Mouse (Mus musculus) MEL (cell line): Measurements from ENCODE around the gene Col26a1. TPM values are rescaled to one million over a fixed set of nuclear protein-coding genes. Genes with fewer than 3 reads are reported as not detected.

ENCODE experiments used
- DNase-seq: peaks from one replicate; pipeline ENCODE4 v3.0.0; 2011; ENCODE audit warnings: low read depth, low spot score
- H3K27ac ChIP-seq: 2 replicates; pipeline ENCODE4 v1.5.1; 2012; ENCODE audit warnings: low read depth, mild to moderate bottlenecking, control low read depth, low read length, moderate library complexity; ENCODE audit not compliant: control insufficient read depth
- H3K27me3 ChIP-seq, 2 experiments: fragments of 150-350 bp in 1 of 2; sonication (generic) in 1 of 2; 2 replicates each; pipeline ENCODE4 v1.6.1; 2012; ENCODE audit warnings: low read length in 2 of 2, mild to moderate bottlenecking in 2 of 2, improper control_type of control experiment in 1 of 2, moderate library complexity in 1 of 2; ENCODE audit not compliant: insufficient read depth in 2 of 2, control insufficient read depth in 1 of 2
- H3K36me3 ChIP-seq, 2 experiments: 2 replicates each; pipeline ENCODE4 v1.6.1; 2012 to 2014; ENCODE audit warnings: low read length in 2 of 2, improper control_type of control experiment in 1 of 2, inconsistent platforms in 1 of 2, mild to moderate bottlenecking in 1 of 2; ENCODE audit not compliant: insufficient read depth in 2 of 2, control insufficient read depth in 1 of 2
- H3K4me1 ChIP-seq, 2 experiments: fragments of 150-350 bp in 1 of 2; sonication (generic) in 1 of 2; 2 replicates each; pipeline ENCODE4 v1.6.1; 2012; ENCODE audit warnings: low read length in 2 of 2, improper control_type of control experiment in 1 of 2, mild to moderate bottlenecking in 1 of 2; ENCODE audit not compliant: insufficient read depth in 2 of 2, control insufficient read depth in 1 of 2
- H3K4me3 ChIP-seq, 2 experiments: fragments of 150-350 bp in 1 of 2; sonication (generic) in 1 of 2; 2 replicates each; pipeline ENCODE4 v1.5.1; 2012; ENCODE audit warnings: low read depth in 2 of 2, low read length in 2 of 2, mild to moderate bottlenecking in 2 of 2, moderate library complexity in 2 of 2, control low read depth in 1 of 2, improper control_type of control experiment in 1 of 2; ENCODE audit not compliant: control insufficient read depth in 1 of 2, insufficient read depth in 1 of 2
- H3K79me2 ChIP-seq: 2 replicates; pipeline ENCODE4 v1.6.1; 2012; ENCODE audit warnings: mild to moderate bottlenecking, low read length, moderate library complexity; ENCODE audit not compliant: control insufficient read depth, poor library complexity, insufficient read depth
- H3K9ac ChIP-seq: 2 replicates; pipeline ENCODE4 v1.6.1; 2012; ENCODE audit warnings: low read depth, mild to moderate bottlenecking, control low read depth, low read length, moderate library complexity; ENCODE audit not compliant: control insufficient read depth, poor library complexity, severe bottlenecking
- H3K9me3 ChIP-seq: fragments of 150-350 bp; sonication (generic); replicated peaks from 2 replicates; pipeline ENCODE4 v1.6.1; 2012; ENCODE audit warnings: mild to moderate bottlenecking, low read length, improper control_type of control experiment, moderate library complexity; ENCODE audit not compliant: insufficient read depth
- BHLHE40 ChIP-seq: IDR thresholded peaks from 2 replicates; pipeline ENCODE4 v1.6.1; 2012; ENCODE audit warnings: low read depth, mild to moderate bottlenecking, inconsistent platforms, low read length, improper control_type of control experiment, borderline replicate concordance
- CHD1 ChIP-seq: IDR thresholded peaks from 2 replicates; pipeline ENCODE4 v1.6.1; 2012; ENCODE audit warnings: low read depth, mild to moderate bottlenecking, inconsistent platforms, low read length, improper control_type of control experiment
- CTCF ChIP-seq, 3 experiments: IDR thresholded peaks in 2 of 3; conservative IDR thresholded peaks in 1 of 3; 2 replicates each; pipeline ENCODE4 v1.5.1; 2011 to 2012; ENCODE audit warnings: low read length in 3 of 3, low read depth in 2 of 3, mild to moderate bottlenecking in 2 of 3, improper control_type of control experiment in 1 of 3, inconsistent platforms in 1 of 3, mixed read lengths in 1 of 3, moderate library complexity in 1 of 3; ENCODE audit not compliant: control insufficient read depth in 1 of 3, insufficient read depth in 1 of 3, poor library complexity in 1 of 3, severe bottlenecking in 1 of 3
- E2F4 ChIP-seq: IDR thresholded peaks from 2 replicates; pipeline ENCODE4 v1.6.1; 2011; ENCODE audit warnings: low read depth, low read length, improper control_type of control experiment, borderline replicate concordance
- ELF1 ChIP-seq: IDR thresholded peaks from 2 replicates; pipeline ENCODE4 v1.6.1; 2014; ENCODE audit warnings: low read depth, mild to moderate bottlenecking, inconsistent platforms, low read length, improper control_type of control experiment, moderate library complexity
- EP300 ChIP-seq, 2 experiments: IDR thresholded peaks; 2 replicates each; pipeline ENCODE4 v1.6.1; 2011; ENCODE audit warnings: improper control_type of control experiment in 2 of 2, low read length in 2 of 2, low read depth in 1 of 2, mild to moderate bottlenecking in 1 of 2
- GABPA ChIP-seq: IDR thresholded peaks from 2 replicates; pipeline ENCODE4 v1.6.1; 2012; ENCODE audit warnings: low read depth, mild to moderate bottlenecking, inconsistent platforms, low read length, improper control_type of control experiment, moderate library complexity
- GATA1 ChIP-seq: IDR thresholded peaks from 2 replicates; pipeline ENCODE4 v1.6.1; 2011; ENCODE audit warnings: low read depth, low read length, improper control_type of control experiment
- MAX ChIP-seq: IDR thresholded peaks from 2 replicates; pipeline ENCODE4 v1.6.1; 2011; ENCODE audit warnings: low read length, improper control_type of control experiment
- MAZ ChIP-seq: IDR thresholded peaks from 2 replicates; pipeline ENCODE4 v1.6.1; 2012; ENCODE audit warnings: low read depth, mild to moderate bottlenecking, inconsistent platforms, low read length, improper control_type of control experiment
- MEF2A ChIP-seq: IDR thresholded peaks from 2 replicates; pipeline ENCODE4 v1.6.1; 2014; ENCODE audit warnings: low read depth, mild to moderate bottlenecking, inconsistent platforms, low read length, improper control_type of control experiment; ENCODE audit not compliant: poor library complexity, insufficient replicate concordance, severe bottlenecking; ENCODE audit errors: extremely low read depth
- MXI1 ChIP-seq: IDR thresholded peaks from 2 replicates; pipeline ENCODE4 v1.6.1; 2011; ENCODE audit warnings: mild to moderate bottlenecking, low read depth, low read length, improper control_type of control experiment
- MYC ChIP-seq: IDR thresholded peaks from 2 replicates; pipeline ENCODE4 v1.6.1; 2011; ENCODE audit warnings: low read depth, mild to moderate bottlenecking, low read length, improper control_type of control experiment, moderate library complexity
- NELFE ChIP-seq: IDR thresholded peaks from 2 replicates; pipeline ENCODE4 v1.6.1; 2011; ENCODE audit warnings: low read depth, low read length, improper control_type of control experiment
- POLR2A ChIP-seq, 2 experiments: IDR thresholded peaks; 2 replicates each; pipeline ENCODE4 v1.6.1; 2011 to 2012; ENCODE audit warnings: low read length in 2 of 2, mild to moderate bottlenecking in 2 of 2, control low read depth in 1 of 2, improper control_type of control experiment in 1 of 2, low read depth in 1 of 2, moderate library complexity in 1 of 2; ENCODE audit not compliant: control insufficient read depth in 1 of 2, insufficient read depth in 1 of 2, poor library complexity in 1 of 2
- POLR2AphosphoS2 ChIP-seq: IDR thresholded peaks from 2 replicates; pipeline ENCODE4 v1.6.1; 2011; ENCODE audit warnings: low read length, improper control_type of control experiment
- RCOR1 ChIP-seq: IDR thresholded peaks from 2 replicates; pipeline ENCODE4 v1.6.1; 2012; ENCODE audit warnings: low read depth, mild to moderate bottlenecking, inconsistent platforms, low read length, improper control_type of control experiment
- SIN3A ChIP-seq: IDR thresholded peaks from 2 replicates; pipeline ENCODE4 v1.6.1; 2012; ENCODE audit warnings: low read length, improper control_type of control experiment, inconsistent platforms
- TAL1 ChIP-seq: IDR thresholded peaks from 2 replicates; pipeline ENCODE4 v1.6.1; 2012; ENCODE audit warnings: mild to moderate bottlenecking, inconsistent platforms, low read length, moderate library complexity, mixed read lengths
- TBP ChIP-seq: IDR thresholded peaks from 2 replicates; pipeline ENCODE4 v1.8.0; 2011; ENCODE audit warnings: low read depth, low read length, improper control_type of control experiment
- ZKSCAN1 ChIP-seq: IDR thresholded peaks from 2 replicates; pipeline ENCODE4 v1.6.1; 2012; ENCODE audit warnings: low read depth, mild to moderate bottlenecking, inconsistent platforms, low read length, improper control_type of control experiment, moderate library complexity
- ZNF384 ChIP-seq: IDR thresholded peaks from 2 replicates; pipeline ENCODE4 v1.6.1; 2012; ENCODE audit warnings: low read depth, mild to moderate bottlenecking, inconsistent platforms, low read length, improper control_type of control experiment
- polyA plus RNA-seq, 2 experiments: library from polyadenylated mRNA; stranded (reverse) in 1 of 2; unstranded in 1 of 2; fragments of >175 nt in 1 of 2; fragments of >200 nt in 1 of 2; gene quantifications; 2 replicates each; pipeline versions ENCODE4 v1.2.1 to v1.2.4; 2012; ENCODE audit warnings: low replicate concordance in 2 of 2, low read depth in 1 of 2; ENCODE audit not compliant: insufficient read length in 2 of 2, insufficient read depth in 1 of 2, missing spikeins in 1 of 2
- total RNA-seq: library from RNA; depleted of rRNA; stranded (reverse); fragments of 300-350 nt; gene quantifications from 2 replicates; pipeline ENCODE4 v1.2.3, GENCODE M21; 2012

Col26a1 gene
- total and polyA plus RNA-seq, 3 experiments = not detected

DNA sequence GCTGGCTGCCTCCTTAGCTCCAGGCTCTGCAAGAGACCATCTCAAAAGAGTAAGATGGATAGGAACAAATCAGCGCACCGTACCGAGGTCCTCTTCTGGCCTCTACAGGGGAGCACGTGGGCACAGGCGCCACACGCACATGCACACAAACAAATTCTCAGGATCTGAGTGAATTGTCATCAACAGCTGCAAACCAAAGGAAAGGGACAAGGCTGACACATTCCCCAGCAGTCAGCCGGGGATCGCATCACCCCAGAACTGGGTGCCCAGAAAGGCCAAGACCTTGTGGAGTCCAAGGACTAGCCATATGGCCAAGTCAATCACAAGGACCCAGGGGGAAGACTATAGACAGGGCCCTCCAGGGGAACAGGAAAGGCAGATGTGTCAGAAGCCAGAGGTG is 10.6 kb downstream of the Col26a1 start (continued):
- TF ChIP-seq ZKSCAN1 = no peak
- TF ChIP-seq MEF2A = no peak
- no peak for TF ChIP-seq TBP
- TF ChIP-seq, all 39 proteins: peak for 0

DNA sequence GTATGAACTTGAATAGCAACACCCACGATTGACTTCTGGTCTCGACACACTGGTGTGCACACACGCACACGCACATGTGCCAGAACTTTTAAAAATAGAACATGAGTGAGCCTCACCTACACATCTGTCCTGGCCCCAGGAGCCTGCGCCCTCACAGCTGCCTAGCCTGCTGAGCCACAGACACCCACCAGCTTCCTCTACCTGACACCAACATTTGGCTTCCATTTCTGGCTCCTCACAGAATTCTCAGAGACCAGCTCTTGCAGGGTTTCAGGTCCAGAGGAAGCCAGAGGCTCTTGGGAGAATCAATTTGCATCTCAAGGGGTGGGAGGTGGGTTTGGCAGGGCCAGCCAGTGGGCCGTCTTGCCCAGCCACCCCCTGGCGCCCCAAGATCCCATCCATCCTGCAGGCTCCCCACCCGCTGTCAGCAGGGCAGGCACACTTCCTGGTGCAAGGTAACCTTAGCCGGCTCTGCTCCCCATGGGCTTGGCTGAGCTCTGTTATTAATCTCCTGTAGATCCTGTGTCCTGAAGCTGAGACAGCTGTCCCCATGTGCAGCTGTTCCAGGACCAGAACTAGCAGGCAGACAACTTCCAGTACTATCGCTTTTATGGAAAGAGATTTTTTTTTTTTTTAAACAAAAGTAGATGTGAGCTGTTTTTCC is 13.4 kb downstream of the Col26a1 start:
- no peaks in the 10 kb centered on the region; a peak in 2 of 4 replicates for H3K27me3 ChIP-seq
- no peak for DNase-seq
- TF ChIP-seq TBP = no peak
- TF ChIP-seq GATA1 = no peak
- TF ChIP-seq EP300 (IDR thresholded peaks at IDR 0.05; ENCODE audit: low read depth in 1 of 2, low read length in 2 of 2) = no peak
- TF ChIP-seq NELFE = no peak
- no peak for TF ChIP-seq CTCF (IDR thresholded peaks at IDR 0.05 in 2 of 3, conservative IDR thresholded peaks at IDR 0.05 in 1 of 3; ENCODE audit: control insufficient read depth in 1 of 3, insufficient read depth in 1 of 3, low read depth in 2 of 3, low read length in 3 of 3, poor library complexity in 1 of 3, severe bottlenecking in 1 of 3)
- TF ChIP-seq POLR2A (IDR thresholded peaks at IDR 0.05; ENCODE audit: control insufficient read depth in 1 of 2, insufficient read depth in 1 of 2, low read depth in 1 of 2, low read length in 2 of 2, poor library complexity in 1 of 2) = no peak
- no peak for TF ChIP-seq TAL1
- TF ChIP-seq POLR2AphosphoS2 = no peak
- no peak for TF ChIP-seq SIN3A
- TF ChIP-seq MEF2A = no peak
- no peak for TF ChIP-seq GABPA
- TF ChIP-seq, all 39 proteins: peak for 0
- Histone ChIP-seq H3K9ac (no peak overlapping the region), H3K36me3 (no peaks in the 10 kb centered on the region), H3K4me1 (no peaks in the 10 kb centered on the region), H3K27ac (no peak overlapping the region), H3K79me2 (no peaks in the 10 kb centered on the region), H3K9me3 (no peaks in the 10 kb centered on the region), H3K4me3 (no peak overlapping the region)

DNA sequence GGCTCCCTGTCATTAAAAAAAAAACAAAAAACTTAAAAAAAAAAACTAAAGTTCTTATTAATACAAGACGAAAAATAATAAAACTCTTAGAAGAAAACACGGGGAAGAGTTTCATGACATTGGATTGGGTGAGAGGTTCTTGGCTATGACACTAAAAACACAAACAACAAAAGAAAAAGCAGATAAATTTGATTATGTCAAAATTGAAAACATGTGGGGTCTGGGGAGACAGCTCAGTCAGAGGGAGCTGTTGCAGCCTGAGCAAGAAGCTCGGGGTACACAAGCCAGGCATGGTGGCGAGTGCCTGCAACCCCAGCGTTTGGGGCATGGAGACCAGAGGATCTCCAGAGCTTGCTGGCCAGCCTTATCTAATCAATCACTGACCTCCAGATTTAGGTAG is 15.3 kb downstream of the Col26a1 start:
- Histone ChIP-seq H3K27ac (no peak overlapping the region), H3K9ac (no peak overlapping the region), H3K79me2 (no peaks in the 10 kb centered on the region), H3K27me3 (no peaks in the 10 kb centered on the region; a peak in 2 of 4 replicates), H3K4me3 (no peak overlapping the region), H3K4me1 (no peaks in the 10 kb centered on the region), H3K36me3 (no peaks in the 10 kb centered on the region), H3K9me3 (no peaks in the 10 kb centered on the region)
- no peak for DNase-seq
- TF ChIP-seq POLR2AphosphoS2 (no peak), BHLHE40 (no peak), SIN3A (no peak), MXI1 (no peak), RCOR1 (no peak), MAZ (no peak), CTCF (IDR thresholded peaks at IDR 0.05 in 2 of 3, conservative IDR thresholded peaks at IDR 0.05 in 1 of 3; ENCODE audit: control insufficient read depth in 1 of 3, insufficient read depth in 1 of 3, low read depth in 2 of 3, low read length in 3 of 3, poor library complexity in 1 of 3, severe bottlenecking in 1 of 3) (no peak), TAL1 (no peak), POLR2A (IDR thresholded peaks at IDR 0.05; ENCODE audit: control insufficient read depth in 1 of 2, insufficient read depth in 1 of 2, low read depth in 1 of 2, low read length in 2 of 2, poor library complexity in 1 of 2) (no peak), ZNF384 (no peak), MAX (no peak), CHD1 (no peak), E2F4 (no peak), GATA1 (no peak), ELF1 (no peak), MYC (no peak)
